Mouse (Mus musculus) kidney, adult 2 months (tissue): ENCODE data around the gene Slc7a15.

ENCODE experiments used
- CTCF ChIP-seq: fragments of 200-500 bp; conservative IDR thresholded peaks from 2 replicates; pipeline ENCODE4 v1.5.1; 2011; ENCODE audit warnings: low read depth, mild to moderate bottlenecking, control low read depth, low read length, moderate library complexity, mixed read lengths; ENCODE audit not compliant: insufficient read depth, insufficient read length
- POLR2A ChIP-seq: fragments of 200-500 bp; IDR thresholded peaks from one replicate; pipeline ENCODE4 v1.6.1; 2011; ENCODE audit warnings: low read depth, low read length, control low read depth

DNA sequence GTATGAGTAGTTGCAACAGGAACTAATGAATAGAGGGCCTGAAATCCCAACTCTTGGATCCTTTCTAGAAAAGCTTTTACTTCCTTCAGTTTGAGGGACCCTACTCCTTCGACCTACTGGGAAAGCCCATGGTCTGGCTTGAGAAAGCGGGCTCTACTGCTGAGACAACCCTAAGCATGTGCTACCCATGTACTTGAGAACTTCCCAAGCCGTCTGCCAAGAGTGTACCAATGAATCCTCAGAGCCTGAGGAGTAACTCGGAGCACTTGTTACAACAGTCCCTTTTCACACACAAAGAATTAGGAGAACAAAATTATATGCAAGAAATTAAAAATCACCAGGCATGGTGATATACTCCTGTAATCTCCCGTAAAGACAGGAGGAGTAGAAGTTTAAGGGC is 61.6 kb downstream of the Slc7a15 start:
- no peak for TF ChIP-seq CTCF
- TF ChIP-seq POLR2A, result no peak
